Mouse (Mus musculus) CD8-positive naive resting alpha-beta T cell, adult 2 months (primary cell): ENCODE results near the gene Lpp.

Source experiments
- DNase-seq, 2 experiments: peaks; one replicate each; pipeline ENCODE4 v3.0.0; 2022; ENCODE audit warnings: low read depth in 2 of 2, low spot score in 2 of 2

The Lpp gene

GRCm38 (mm10) chr16:24791387-24791786 is 398.1 kb downstream of the Lpp start:
- DNase-seq = no peak

- no peak for DNase-seq
Measured at GRCm38 (mm10) chr16:24791984-24792383, 398.7 kb downstream of the Lpp start.

GRCm38 (mm10) chr16:24792836-24793235 is 399.5 kb downstream of the Lpp start:
- DNase-seq = no peak

GRCm38 (mm10) chr16:24794665-24795064 is 401.4 kb downstream of the Lpp start:
- DNase-seq = no peak

- no peak for DNase-seq
Measured at GRCm38 (mm10) chr16:24801355-24801754, 408.0 kb downstream of the Lpp start.

GRCm38 (mm10) chr16:24801780-24802179 is 408.5 kb downstream of the Lpp start:
- DNase-seq = no peak

- no peak for DNase-seq
Measured at GRCm38 (mm10) chr16:24806093-24806492, 412.8 kb downstream of the Lpp start.

GRCm38 (mm10) chr16:24807565-24807964 is 414.3 kb downstream of the Lpp start:
- DNase-seq = no peak

- no peak for DNase-seq
Measured at GRCm38 (mm10) chr16:24809811-24810210, 416.5 kb downstream of the Lpp start.

GRCm38 (mm10) chr16:24816621-24817020 is 423.3 kb downstream of the Lpp start:
- DNase-seq = no peak

GRCm38 (mm10) chr16:24817381-24817780 is 424.1 kb downstream of the Lpp start:
- DNase-seq = no peak

GRCm38 (mm10) chr16:24819127-24819526 is 425.8 kb downstream of the Lpp start:
- DNase-seq = no peak

- DNase-seq = no peak
Measured at GRCm38 (mm10) chr16:24822182-24822875, 429.0 kb downstream of the Lpp start.

GRCm38 (mm10) chr16:24822918-24823317 is 429.6 kb downstream of the Lpp start:
- DNase-seq = no peak

GRCm38 (mm10) chr16:24826390-24826789 is 433.1 kb downstream of the Lpp start:
- peak; percentile 2 to 4 for DNase-seq

- no peak for DNase-seq
Measured at GRCm38 (mm10) chr16:24828207-24828803, 435.0 kb downstream of the Lpp start.

GRCm38 (mm10) chr16:24829860-24830259 is 436.6 kb downstream of the Lpp start:
- no peak for DNase-seq

GRCm38 (mm10) chr16:24830939-24831338 is 437.6 kb downstream of the Lpp start:
- no peak for DNase-seq

- DNase-seq = no peak
Measured at GRCm38 (mm10) chr16:24833221-24833620, 439.9 kb downstream of the Lpp start.

- no peak for DNase-seq
Measured at GRCm38 (mm10) chr16:24834536-24834935, 441.2 kb downstream of the Lpp start.

- no peak for DNase-seq
Measured at GRCm38 (mm10) chr16:24836550-24836949, 443.2 kb downstream of the Lpp start.

- DNase-seq = no peak
Measured at GRCm38 (mm10) chr16:24839018-24839417, 445.7 kb downstream of the Lpp start.

- DNase-seq = no peak
Measured at GRCm38 (mm10) chr16:24840073-24840472, 446.8 kb downstream of the Lpp start.
